Mouse (Mus musculus) limb, embryonic 14.5 days (tissue): Measurements from ENCODE around the gene Kcnmb1. TPM values are rescaled to one million over a fixed set of nuclear protein-coding genes. Genes with fewer than 3 reads are reported as not detected.

Source experiments
- ATAC-seq: fragments of 200-750 bp; cut with Nextera tagmentation; 2 replicates; pipeline ENCODE4 v1.8.0; 2017; ENCODE audit warnings: low read depth, moderate number of reproducible peaks, moderate TSS enrichment; ENCODE audit not compliant: low FRiP score
- DNase-seq: peaks from one replicate; pipeline ENCODE4 v3.0.0-alpha.2; 2015; ENCODE audit warnings: low spot score
- H3K27ac ChIP-seq: fragments of 300-500 bp; sonication (generic); replicated peaks from 2 replicates; pipeline ENCODE4 v1.5.1; 2014; ENCODE audit warnings: low read depth, mild to moderate bottlenecking, low read length, moderate library complexity, mixed read lengths
- H3K27me3 ChIP-seq: fragments of 300-500 bp; sonication (generic); 2 replicates; pipeline ENCODE4 v1.6.1; 2014; ENCODE audit warnings: low read length, mixed read lengths; ENCODE audit not compliant: control insufficient read depth, insufficient read depth
- H3K36me3 ChIP-seq: fragments of 300-500 bp; sonication (generic); 2 replicates; pipeline ENCODE4 v1.6.1; 2014; ENCODE audit warnings: mild to moderate bottlenecking, low read length, moderate library complexity, mixed read lengths; ENCODE audit not compliant: control insufficient read depth, insufficient read depth
- H3K4me1 ChIP-seq: fragments of 300-500 bp; sonication (generic); 2 replicates; pipeline ENCODE4 v1.6.1; 2014; ENCODE audit warnings: antibody characterized with exemption, low read length, mixed read lengths; ENCODE audit not compliant: control insufficient read depth, insufficient read depth
- H3K4me2 ChIP-seq: fragments of 300-500 bp; sonication (generic); replicated peaks from 2 replicates; pipeline ENCODE4 v1.6.1; 2014; ENCODE audit warnings: low read depth, mild to moderate bottlenecking, low read length, moderate library complexity; ENCODE audit not compliant: severe bottlenecking
- H3K4me3 ChIP-seq: fragments of 300-500 bp; sonication (generic); replicated peaks from 2 replicates; pipeline ENCODE4 v1.5.1; 2014; ENCODE audit warnings: low read length
- H3K9ac ChIP-seq: fragments of 300-500 bp; sonication (generic); 2 replicates; pipeline ENCODE4 v1.6.1; 2014; ENCODE audit warnings: mild to moderate bottlenecking, low read depth, low read length, moderate library complexity; ENCODE audit not compliant: severe bottlenecking
- H3K9me3 ChIP-seq: fragments of 300-500 bp; sonication (generic); 2 replicates; pipeline ENCODE4 v1.6.1; 2016; ENCODE audit warnings: low read length; ENCODE audit not compliant: control insufficient read depth
- POLR2A ChIP-seq: fragments of 200-500 bp; IDR thresholded peaks from 2 replicates; pipeline ENCODE4 v1.8.0; 2012; ENCODE audit warnings: inconsistent platforms, mild to moderate bottlenecking, moderate library complexity, borderline replicate concordance; ENCODE audit not compliant: insufficient read depth, insufficient read length; ENCODE audit errors: extremely low read depth
- WGBS: fragments of 180-500 bp; shearing (Covaris S2); extraction: QIAGEN DNeasy Blood & Tissue Kit; methylation state at CpG from one replicate; pipeline ENCODE4 v1.1.7; 2014; 5-methylcytosine and 5-hydroxymethylcytosine counted together
- polyA plus RNA-seq, 2 experiments: library from polyadenylated mRNA; depleted of rRNA in 1 of 2; stranded (reverse) in 1 of 2; unstranded in 1 of 2; fragments of >200 nt; fragmentation: Nextera tagmentation in 1 of 2; extraction: Ambion mirVana in 1 of 2; gene quantifications; 2 replicates each; pipeline versions ENCODE4 v1.2.1 to v1.2.3; 2012 to 2014

Kcnmb1 gene
- polyA plus RNA-seq, 2 experiments = 0.10 to 0.18 TPM

DNA sequence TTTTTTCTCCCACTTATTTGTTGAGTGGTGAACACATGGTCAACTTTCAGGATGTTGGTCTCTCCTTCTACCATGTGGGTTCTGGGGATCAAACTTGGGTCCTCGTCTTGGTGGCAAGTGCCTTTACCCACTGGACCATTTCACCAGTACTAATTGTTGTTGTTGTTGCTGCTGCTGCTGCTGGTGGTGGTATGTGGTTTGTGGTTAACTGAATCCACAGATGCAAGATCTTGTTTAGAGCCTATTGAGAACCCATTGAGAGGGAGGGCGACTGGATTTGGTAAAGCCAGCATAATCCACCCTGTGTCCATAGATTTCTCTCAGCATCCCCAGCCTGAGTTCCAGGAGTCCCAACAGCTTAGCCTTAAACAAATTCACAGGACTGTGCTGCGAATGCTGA, 37.6 kb downstream of the Kcnmb1 start:
- no peak overlapping the region for H3K4me3 ChIP-seq
- no peaks in the 10 kb centered on the region for H3K4me1 ChIP-seq
- H3K4me2 ChIP-seq = no peak overlapping the region
- no peaks in the 10 kb centered on the region for H3K36me3 ChIP-seq
- H3K27me3 ChIP-seq = no peaks in the 10 kb centered on the region
- WGBS = 86% methylated on average over 3 of the region's 3 CpGs
- DNase-seq (no peak), ATAC-seq (no peak)
- no peak for TF ChIP-seq POLR2A
- no peak overlapping the region for H3K27ac ChIP-seq
- H3K9me3 ChIP-seq = no peaks in the 10 kb centered on the region
- no peak overlapping the region for H3K9ac ChIP-seq

DNA sequence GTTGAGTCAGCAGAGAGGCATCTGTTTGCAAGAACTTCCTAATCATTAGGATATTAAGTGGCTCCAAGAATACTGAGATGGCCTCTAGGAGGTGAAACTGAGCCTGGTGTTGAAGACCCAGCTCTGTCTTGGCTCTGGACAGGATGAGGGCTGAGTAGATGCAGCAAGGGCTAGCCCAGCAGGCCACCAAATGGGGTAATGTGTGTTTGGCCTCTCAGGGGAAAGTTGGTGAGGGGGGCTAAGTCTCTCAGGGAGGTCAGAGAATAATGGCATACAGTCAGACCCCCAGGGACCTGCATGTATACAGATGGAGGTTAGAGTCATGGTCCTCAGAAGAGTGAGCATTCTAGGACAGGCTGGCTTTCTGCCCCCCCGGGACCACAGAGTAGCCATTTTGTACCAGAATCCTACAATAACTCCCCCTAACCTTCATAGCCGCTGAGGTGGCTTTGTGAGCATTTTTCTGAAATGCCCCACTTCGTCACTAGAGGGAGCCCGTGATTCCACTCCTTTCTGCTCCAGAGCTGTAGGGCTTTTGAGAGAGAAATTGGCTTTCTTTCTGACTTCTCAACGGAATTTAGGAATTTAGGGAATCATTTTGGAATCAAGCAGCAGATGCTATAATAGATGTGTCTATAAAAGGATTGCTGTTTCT, 39.3 kb downstream of the Kcnmb1 start:
- no peak for ATAC-seq
- peak; percentile 23 for DNase-seq

GRCm38 (mm10) chr11:34002593-34002965, 39.8 kb downstream of the Kcnmb1 start:
- H3K27ac ChIP-seq = no peak overlapping the region
- ATAC-seq (no peak), DNase-seq (no peak)
- H3K27me3 ChIP-seq = no peaks in the 10 kb centered on the region
- no peaks in the 10 kb centered on the region for H3K36me3 ChIP-seq
- 75% methylated on average over 5 of the region's 5 CpGs for WGBS
- H3K4me2 ChIP-seq = no peak overlapping the region
- H3K4me3 ChIP-seq = no peak overlapping the region
- no peaks in the 10 kb centered on the region for H3K4me1 ChIP-seq
- no peaks in the 10 kb centered on the region for H3K9me3 ChIP-seq
- no peak for TF ChIP-seq POLR2A
- no peak overlapping the region for H3K9ac ChIP-seq

More for the DNA sequence above, 39.3 kb downstream of the Kcnmb1 start:
- Histone ChIP-seq H3K4me3 (no peak overlapping the region), H3K27ac (no peak overlapping the region), H3K9ac (no peak overlapping the region), H3K36me3 (no peaks in the 10 kb centered on the region), H3K27me3 (no peaks in the 10 kb centered on the region), H3K4me2 (no peak overlapping the region), H3K4me1 (no peaks in the 10 kb centered on the region), H3K9me3 (no peaks in the 10 kb centered on the region)
- 12% methylated on average over 5 of the region's 5 CpGs for WGBS
- no peak for TF ChIP-seq POLR2A

- no peak for TF ChIP-seq POLR2A
- H3K4me3 ChIP-seq = no peak overlapping the region
These were observed 44.8 kb downstream of the Kcnmb1 start for GRCm38 (mm10) chr11:34007616-34008015.

DNA sequence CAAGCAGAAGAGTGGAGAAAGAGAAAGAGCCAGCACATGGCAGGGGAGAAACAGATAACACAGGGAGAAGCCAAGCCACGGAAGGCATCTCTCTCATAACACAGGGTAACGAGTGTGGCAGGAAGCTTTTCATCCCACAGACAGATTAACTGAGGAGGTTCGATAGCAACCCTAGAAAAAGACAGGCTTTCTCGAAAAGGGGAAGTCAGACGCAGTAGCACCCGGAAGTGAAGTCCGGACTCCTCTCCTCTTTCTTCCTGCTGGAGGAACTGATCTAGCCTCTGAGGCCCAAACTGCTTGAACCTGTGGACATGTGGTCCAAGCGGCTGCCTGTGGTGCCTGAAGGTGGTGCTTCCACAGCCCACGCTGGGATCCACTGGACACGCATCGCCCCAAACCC, 45.4 kb downstream of the Kcnmb1 start:
- 86% methylated on average over 11 of the region's 11 CpGs for WGBS
- DNase-seq = no peak

More at GRCm38 (mm10) chr11:34007616-34008015, 44.8 kb downstream of the Kcnmb1 start:
- no peak overlapping the region for H3K9ac ChIP-seq
- DNase-seq (no peak), ATAC-seq (no peak)
- no peaks in the 10 kb centered on the region for H3K27me3 ChIP-seq
- H3K27ac ChIP-seq = no peak overlapping the region
- WGBS = 95% methylated on average over 2 of the region's 2 CpGs
- H3K9me3 ChIP-seq = no peaks in the 10 kb centered on the region
- no peak overlapping the region for H3K4me2 ChIP-seq
- H3K36me3 ChIP-seq = no peaks in the 10 kb centered on the region
- H3K4me1 ChIP-seq = no peaks in the 10 kb centered on the region

GRCm38 (mm10) chr11:34008702-34009101, 45.9 kb downstream of the Kcnmb1 start:
- ATAC-seq (peak; percentile 28; the same call in 1 of the 2 replicates), DNase-seq (peak; percentile 67)
- Histone ChIP-seq H3K27me3 (no peaks in the 10 kb centered on the region), H3K36me3 (no peaks in the 10 kb centered on the region), H3K27ac (no peak overlapping the region), H3K4me1 (no peaks in the 10 kb centered on the region), H3K4me2 (no peak overlapping the region), H3K9ac (no peak overlapping the region), H3K4me3 (no peak overlapping the region), H3K9me3 (no peaks in the 10 kb centered on the region)
- 38% methylated on average over 9 of the region's 9 CpGs for WGBS
- TF ChIP-seq POLR2A = no peak

More for the DNA sequence above, 45.4 kb downstream of the Kcnmb1 start:
- no peaks in the 10 kb centered on the region for H3K9me3 ChIP-seq
- H3K4me3 ChIP-seq = no peak overlapping the region
- no peaks in the 10 kb centered on the region for H3K27me3 ChIP-seq
- TF ChIP-seq POLR2A = no peak
- no peak; the same call in 1 of the 2 replicates for ATAC-seq
- no peak overlapping the region for H3K27ac ChIP-seq
- H3K9ac ChIP-seq = no peak overlapping the region
- H3K36me3 ChIP-seq = no peaks in the 10 kb centered on the region
- H3K4me1 ChIP-seq = no peaks in the 10 kb centered on the region
- no peak overlapping the region for H3K4me2 ChIP-seq
